Mouse (Mus musculus) gastrocnemius, adult 8-10 months (tissue): ENCODE measurements at regions not wholly inside any gene's neighbourhood (a gene's known extent, or its start where the extent isn't known, plus 50 kb on each side); places are given as distances from the start of the nearest gene placed in this dataset.

Source experiments
- DNase-seq, 2 experiments: peaks; one replicate each; pipeline ENCODE4 v3.0.0; 2022; ENCODE audit warnings: low spot score in 2 of 2

GRCm38 (mm10) chr2:170294657-170295056 lies 133.0 kb downstream of the Bcas1 start:
- no peak for DNase-seq

- DNase-seq, result no peak
Measured at GRCm38 (mm10) chr2:170291841-170292655, 135.6 kb downstream of the Bcas1 start.

GRCm38 (mm10) chr2:170289378-170289960 lies 138.2 kb downstream of the Bcas1 start:
- DNase-seq, result no peak

GRCm38 (mm10) chr2:170288787-170289186 lies 138.9 kb downstream of the Bcas1 start:
- DNase-seq, result no peak

- no peak for DNase-seq
Measured at GRCm38 (mm10) chr2:170288196-170288595, 139.4 kb downstream of the Bcas1 start.

- peak in 1 of 2 experiments; percentile 37 for DNase-seq
Measured at GRCm38 (mm10) chr2:170287301-170287885, 139.5 kb upstream of the Zfp217 start.

- no peak for DNase-seq
Measured at GRCm38 (mm10) chr2:170286773-170287172, 138.9 kb upstream of the Zfp217 start.

GRCm38 (mm10) chr2:170282463-170282862 lies 134.6 kb upstream of the Zfp217 start:
- no peak for DNase-seq

- no peak for DNase-seq
Measured at GRCm38 (mm10) chr2:170281311-170282008, 133.6 kb upstream of the Zfp217 start.

- DNase-seq, result no peak
Measured at GRCm38 (mm10) chr2:170280733-170281132, 132.8 kb upstream of the Zfp217 start.

- no peak for DNase-seq
Measured at GRCm38 (mm10) chr2:170277896-170278295, 130.0 kb upstream of the Zfp217 start.

- no peak for DNase-seq
Measured at GRCm38 (mm10) chr2:170277182-170277767, 129.4 kb upstream of the Zfp217 start.

GRCm38 (mm10) chr2:170275687-170276086 lies 127.8 kb upstream of the Zfp217 start:
- DNase-seq, result no peak

- no peak for DNase-seq
Measured at GRCm38 (mm10) chr2:170269926-170270577, 122.1 kb upstream of the Zfp217 start.

GRCm38 (mm10) chr2:170268080-170268479 lies 120.2 kb upstream of the Zfp217 start:
- DNase-seq, result peak in 1 of 2 experiments; percentile 13

- DNase-seq, result no peak
Measured at GRCm38 (mm10) chr2:170267152-170267551, 119.2 kb upstream of the Zfp217 start.

- no peak for DNase-seq
Measured at GRCm38 (mm10) chr2:170266407-170267101, 118.7 kb upstream of the Zfp217 start.

GRCm38 (mm10) chr2:170263594-170263993 lies 115.7 kb upstream of the Zfp217 start:
- DNase-seq, result no peak

- no peak for DNase-seq
Measured at GRCm38 (mm10) chr2:170261191-170261590, 113.3 kb upstream of the Zfp217 start.

- DNase-seq, result no peak
Measured at GRCm38 (mm10) chr2:170259662-170260457, 112.0 kb upstream of the Zfp217 start.
